Mouse (Mus musculus): ENCODE data around the gene Hrh1.

- TF ChIP-seq CTCF (IDR thresholded peaks at IDR 0.05; ENCODE audit: low read depth) (no peak), EP300 (IDR thresholded peaks at IDR 0.05; ENCODE audit: low read depth) (no peak)
Measured at GRCm38 (mm10) chr6:114440788-114441453, 43.2 kb downstream of the Hrh1 start.
